Mouse (Mus musculus): ENCODE measurements at regions not wholly inside any gene's neighbourhood (a gene's known extent, or its start where the extent isn't known, plus 50 kb on each side); places are given as distances from the start of the nearest gene placed in this dataset.
"Not testable (repeated sequence)": the region's sequence is repeated elsewhere in the genome, so short reads cannot be mapped to it uniquely, and the experiment has no call there.

DNA sequence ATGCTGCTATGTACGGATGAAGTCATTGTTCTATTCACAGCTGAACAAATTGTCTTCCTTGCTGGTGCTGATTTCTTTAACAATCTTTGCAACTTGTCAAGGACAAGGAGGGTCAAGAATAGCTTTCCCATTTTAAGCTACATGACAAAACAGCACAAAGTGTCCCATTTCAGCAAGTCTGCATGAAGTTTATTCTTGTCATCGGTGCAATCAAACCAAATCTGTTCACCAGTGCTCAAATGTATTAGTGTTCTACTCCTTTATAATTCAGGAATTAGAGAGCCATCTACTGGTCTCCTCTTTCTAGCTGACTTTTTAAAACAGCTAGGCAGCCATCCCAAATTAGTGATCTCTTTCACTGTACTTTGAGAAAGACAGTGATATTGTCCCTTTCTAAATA, 1040.8 kb downstream of the Galc start:
- DNase-seq (ENCODE audit: low read depth, low spot score) = no peak

DNA sequence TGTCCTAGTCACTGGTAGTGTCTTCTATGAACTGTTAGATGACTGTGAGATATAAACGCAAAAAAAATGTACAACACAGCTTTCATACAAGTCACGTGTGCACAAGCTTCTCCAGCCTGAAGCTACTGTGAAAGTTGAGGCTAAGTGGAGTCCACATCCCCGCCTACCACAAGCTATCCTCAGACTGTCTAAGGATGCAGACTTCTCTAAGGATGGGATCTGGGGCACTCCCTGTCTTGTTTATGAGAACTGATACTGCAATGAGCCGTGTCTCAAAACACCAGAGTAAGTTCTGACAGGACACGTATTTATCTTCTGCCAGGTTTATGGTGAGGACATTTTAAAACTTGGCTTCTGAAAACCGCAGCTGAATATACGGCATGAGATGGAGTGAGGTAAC, 1041.7 kb downstream of the Galc start:
- DNase-seq (ENCODE audit: low read depth, low spot score) = no peak

GRCm38 (mm10) chr12:97203636-97204389, 1055.4 kb downstream of the Galc start:
- DNase-seq (ENCODE audit: low read depth, low spot score) = peak; percentile 13

DNA sequence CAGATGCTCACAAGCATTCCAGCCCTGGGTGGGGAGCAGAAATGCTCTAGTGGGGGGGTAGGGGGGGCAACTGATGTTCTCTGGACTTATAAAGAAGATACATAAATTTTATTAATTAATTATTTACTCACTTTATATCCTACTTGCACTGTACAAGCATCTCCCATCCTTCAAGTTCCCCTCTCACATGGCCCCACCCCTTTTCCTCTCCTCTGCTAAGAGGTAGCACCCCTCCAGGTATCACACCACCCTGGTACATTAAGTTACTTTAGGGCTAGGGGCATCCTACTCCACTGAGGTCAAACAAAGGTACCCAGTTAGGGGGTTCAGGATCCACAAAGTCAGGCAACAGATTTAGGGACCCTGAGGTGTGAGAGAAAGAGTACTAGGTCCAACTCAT, 1097.4 kb downstream of the Galc start:
- DNase-seq (ENCODE audit: low read depth, low spot score) = no peak

GRCm38 (mm10) chr12:97161429-97161828, 1097.8 kb downstream of the Galc start:
- no peak for DNase-seq (ENCODE audit: low read depth, low spot score)

DNA sequence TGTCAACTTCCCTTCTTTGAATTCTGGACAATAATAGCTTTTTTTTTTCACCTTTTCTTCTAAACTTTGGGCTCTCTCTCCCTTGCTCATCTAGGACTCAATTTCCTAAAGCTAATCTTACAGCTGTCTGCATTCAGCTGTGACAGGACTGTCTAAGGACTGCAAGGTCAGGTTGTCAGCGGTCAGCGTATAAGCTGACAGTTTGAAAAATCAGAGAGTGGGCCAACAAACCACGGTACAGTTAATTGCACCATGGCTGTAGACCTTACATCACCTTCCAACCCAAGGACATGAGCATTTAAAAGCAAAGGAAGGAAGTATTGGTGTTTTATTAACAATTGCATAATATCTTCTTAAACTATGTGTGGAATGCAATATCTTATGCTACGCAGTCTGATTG, 1100.9 kb downstream of the Galc start:
- no peak for DNase-seq (ENCODE audit: low read depth, low spot score)

DNA sequence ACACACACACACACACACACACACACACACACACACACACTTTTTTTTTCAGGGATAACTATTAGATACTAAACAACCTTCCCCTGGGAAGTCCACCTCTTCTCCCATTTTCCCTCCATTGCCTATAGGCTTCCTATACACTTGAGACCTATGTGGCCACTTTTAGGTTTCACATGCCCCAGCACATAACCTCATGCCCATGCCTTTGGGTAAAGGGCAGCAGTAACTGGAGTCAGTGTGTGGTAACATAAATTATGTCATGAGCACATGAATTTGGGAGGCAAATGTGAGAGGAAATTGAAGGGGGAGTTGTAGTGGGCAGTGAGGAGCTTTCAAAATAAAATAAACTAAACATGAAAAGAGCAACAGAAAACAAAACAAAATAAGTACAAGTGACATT, 1101.5 kb downstream of the Galc start:
- no peak for DNase-seq (ENCODE audit: low read depth, low spot score)

GRCm38 (mm10) chr12:97156499-97157110, 1102.7 kb downstream of the Galc start:
- DNase-seq (ENCODE audit: low read depth, low spot score) = peak; percentile 14

DNA sequence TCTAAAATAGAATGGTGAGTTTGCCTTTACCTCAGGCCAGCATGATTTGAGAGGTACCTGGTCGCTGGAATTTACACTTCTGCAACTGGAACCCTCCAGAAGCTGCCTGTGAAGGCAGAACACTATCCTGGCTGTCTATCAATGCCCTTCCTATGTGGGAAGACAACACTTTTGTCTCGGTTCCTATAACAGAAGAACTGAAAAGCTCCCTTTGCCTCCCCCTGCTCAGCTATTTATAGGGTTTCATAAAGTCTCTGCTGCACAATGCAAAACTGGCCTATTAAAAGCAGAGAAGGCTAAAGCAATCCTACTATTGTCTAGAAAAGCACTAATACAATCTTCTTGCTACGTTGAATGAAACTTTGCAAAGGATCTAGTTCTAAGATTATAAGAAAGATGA, 1116.5 kb downstream of the Galc start:
- no peak for DNase-seq (ENCODE audit: low read depth, low spot score)

DNA sequence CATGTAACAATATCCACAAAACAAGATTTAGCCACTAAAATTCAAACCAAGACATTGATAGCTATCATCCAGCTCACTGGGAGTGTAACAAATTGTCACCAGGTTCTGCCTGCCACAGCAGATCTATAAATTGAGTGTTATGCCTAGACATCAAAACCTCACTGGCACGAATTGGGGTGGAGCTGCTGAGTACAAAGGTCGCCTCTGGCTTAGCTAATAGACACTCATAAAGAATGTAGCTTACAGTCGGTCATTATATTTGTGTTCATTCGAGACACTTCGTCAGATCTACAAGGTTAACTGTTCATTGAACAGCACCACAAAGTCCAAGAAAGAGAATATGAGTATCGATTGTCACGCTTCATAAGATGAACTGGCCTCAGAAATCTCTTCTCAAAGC, 1121.3 kb downstream of the Galc start:
- DNase-seq (ENCODE audit: low read depth, low spot score) = no peak

DNA sequence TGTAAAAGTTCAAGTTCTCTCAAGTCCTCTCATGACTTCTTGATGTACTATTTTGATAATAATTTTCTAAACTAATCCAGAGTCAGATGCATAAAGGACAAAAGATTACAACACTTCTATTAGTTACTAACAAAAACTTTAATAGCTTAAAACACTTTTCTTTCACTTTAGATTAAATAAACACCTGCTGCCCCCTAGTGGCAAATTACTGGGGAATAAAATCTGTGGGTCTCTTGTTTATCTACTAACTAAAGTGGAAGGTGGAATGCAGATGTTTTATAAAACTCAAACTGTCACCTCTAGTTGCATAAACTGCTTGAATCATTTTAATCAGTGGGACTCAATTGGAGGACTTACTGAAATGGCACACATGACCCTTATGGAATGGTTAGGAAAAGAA, 1129.0 kb downstream of the Galc start:
- peak; percentile 26 for DNase-seq (ENCODE audit: low read depth, low spot score)

GRCm38 (mm10) chr12:97090577-97091214, 1168.6 kb downstream of the Galc start:
- no peak for DNase-seq (ENCODE audit: low read depth, low spot score)

DNA sequence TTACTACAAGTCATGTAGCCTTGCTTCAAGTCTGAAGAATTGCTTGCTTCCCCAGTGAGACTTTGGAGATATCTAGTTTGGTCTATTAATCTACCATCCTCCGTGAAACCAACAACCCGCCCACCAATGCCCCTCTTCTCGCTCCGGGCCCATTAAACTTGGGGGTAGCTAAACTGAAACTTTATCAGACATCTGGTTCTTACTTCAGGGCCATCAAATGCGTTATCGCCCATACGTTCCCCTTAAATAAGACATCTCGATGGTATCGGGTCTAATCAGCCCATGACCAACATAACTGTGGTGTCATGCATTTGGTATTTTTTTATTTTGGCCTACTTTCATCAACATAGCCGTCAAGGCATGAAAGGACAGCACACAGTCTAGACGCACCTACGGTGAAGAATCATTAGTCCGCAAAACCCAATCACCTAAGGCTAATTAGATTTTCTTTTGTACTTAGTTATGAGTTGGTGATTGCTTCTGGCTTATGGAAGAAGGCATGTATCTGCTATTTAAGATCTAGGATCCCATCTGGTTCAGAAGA, 1197.8 kb downstream of the Galc start:
- not testable (repeated sequence) for DNase-seq (ENCODE audit: low read depth, low spot score)

DNA sequence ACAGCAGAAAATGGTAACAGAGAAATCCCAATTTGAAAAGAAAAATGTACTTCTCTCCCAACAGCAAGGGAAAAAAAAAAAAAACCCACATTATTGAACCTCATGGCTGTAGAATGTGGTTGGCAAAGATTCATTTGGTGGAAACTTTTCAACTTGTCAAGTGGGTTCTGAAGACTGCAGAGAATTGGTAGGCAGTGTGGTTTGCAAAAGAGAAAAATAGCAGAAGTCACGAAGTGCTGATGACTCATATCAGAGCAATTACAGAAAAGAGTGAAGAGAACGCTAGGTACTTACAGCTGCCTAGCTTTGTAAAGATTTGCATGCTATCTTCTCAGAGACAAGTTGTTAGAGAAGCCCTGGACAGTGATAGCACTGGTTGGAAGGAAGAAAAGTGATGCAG, 1211.6 kb downstream of the Galc start:
- no peak for DNase-seq (ENCODE audit: low read depth, low spot score)

Measured in embryo, embryonic 11.5 days (tissue).